Mouse (Mus musculus) midbrain, embryonic 12.5 days (tissue): ENCODE results near the gene Tm9sf3. TPM values are rescaled to one million over a fixed set of nuclear protein-coding genes. Genes with fewer than 3 reads are reported as not detected.
A peak's percentile ranks its signal among the peaks of the same experiment; 100 is the strongest.

ENCODE experiments used
- ATAC-seq: fragments of 200-750 bp; cut with Nextera tagmentation; 2 replicates; pipeline ENCODE4 v1.8.0; 2017; ENCODE audit warnings: low read depth, moderate TSS enrichment, moderate library complexity; ENCODE audit not compliant: low FRiP score
- H3K27ac ChIP-seq: fragments of 300-500 bp; sonication (generic); replicated peaks from 2 replicates; pipeline ENCODE4 v1.5.1; 2016; ENCODE audit warnings: mild to moderate bottlenecking
- H3K27me3 ChIP-seq: fragments of 300-500 bp; sonication (generic); 2 replicates; pipeline ENCODE4 v1.6.1; 2016; ENCODE audit warnings: mild to moderate bottlenecking
- H3K36me3 ChIP-seq: fragments of 300-500 bp; sonication (generic); 2 replicates; pipeline ENCODE4 v1.6.1; 2016
- H3K4me1 ChIP-seq: fragments of 300-500 bp; sonication (generic); 2 replicates; pipeline ENCODE4 v1.6.1; 2016
- H3K4me2 ChIP-seq: fragments of 300-500 bp; sonication (generic); replicated peaks from 2 replicates; pipeline ENCODE4 v1.6.1; 2016; ENCODE audit warnings: mild to moderate bottlenecking, moderate library complexity
- H3K4me3 ChIP-seq: fragments of 300-500 bp; sonication (generic); 2 replicates; pipeline ENCODE4 v1.5.1; 2016; ENCODE audit warnings: mild to moderate bottlenecking
- H3K9ac ChIP-seq: fragments of 300-500 bp; sonication (generic); replicated peaks from 2 replicates; pipeline ENCODE4 v1.6.1; 2016; ENCODE audit warnings: mild to moderate bottlenecking, moderate library complexity
- H3K9me3 ChIP-seq: fragments of 300-500 bp; sonication (generic); 2 replicates; pipeline ENCODE4 v1.6.1; 2016; ENCODE audit warnings: mild to moderate bottlenecking
- WGBS: fragments of 180-500 bp; shearing (Covaris S2); methylation state at CpG from one replicate; pipeline ENCODE4 v1.1.7; 2016; 5-methylcytosine and 5-hydroxymethylcytosine counted together
- polyA plus RNA-seq: library from polyadenylated mRNA; unstranded; fragments of >200 nt; fragmentation: Nextera tagmentation; extraction: Ambion mirVana; gene quantifications from 2 replicates; pipeline ENCODE4 v1.2.1, GENCODE M21; 2016

The Tm9sf3 gene
- polyA plus RNA-seq, 1 experiment from 2014 or later: 118 TPM

DNA sequence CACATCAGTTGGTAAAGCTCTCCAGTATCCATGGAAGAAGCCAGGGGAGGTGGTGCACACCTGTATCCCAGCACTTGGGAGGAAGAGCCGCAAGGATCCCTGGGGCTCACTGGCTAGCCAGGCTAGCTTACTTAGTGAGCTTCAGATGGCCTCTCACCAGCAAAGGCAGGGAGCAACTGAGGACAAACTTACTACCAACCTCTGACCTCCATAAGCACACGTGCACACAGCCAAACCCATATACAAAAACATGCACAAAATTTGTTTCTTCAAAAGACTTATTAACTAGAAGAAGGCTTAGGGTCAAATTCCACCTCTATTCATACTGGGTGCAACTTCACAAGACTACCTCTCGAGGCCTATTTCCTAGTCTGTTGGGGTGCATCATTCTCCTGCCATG lies 3.1 kb downstream of the Tm9sf3 start:
- H3K4me1 ChIP-seq: peaks cover 22% of the 10 kb centered on the region
- no peaks in the 10 kb centered on the region for H3K9me3 ChIP-seq
- no peak overlapping the region for H3K9ac ChIP-seq
- H3K4me3 ChIP-seq: no peak overlapping the region
- no peak overlapping the region for H3K4me2 ChIP-seq
- H3K36me3 ChIP-seq: no peaks in the 10 kb centered on the region
- ATAC-seq: no peak
- WGBS: 86% methylated on average over 3 of the region's 3 CpGs
- no peaks in the 10 kb centered on the region for H3K27me3 ChIP-seq
- H3K27ac ChIP-seq: no peak overlapping the region

DNA sequence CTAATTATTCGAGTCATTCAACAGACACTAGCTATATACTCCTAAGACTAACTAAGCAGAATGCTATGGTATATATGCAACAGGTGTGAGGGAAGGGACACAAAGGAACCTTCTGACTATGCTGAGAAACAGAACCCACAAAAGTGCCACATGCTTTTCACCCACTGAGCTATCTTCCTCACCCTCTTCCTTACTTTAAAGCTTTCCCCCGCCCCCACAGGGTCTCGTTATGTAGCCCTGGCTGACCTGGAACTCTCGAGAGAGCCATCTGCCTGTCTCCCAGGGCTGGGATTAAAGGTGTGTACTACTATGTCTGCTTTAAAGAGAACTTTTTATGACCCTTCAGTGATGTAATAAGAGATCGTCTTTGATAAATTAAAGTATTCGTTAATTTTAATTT lies 4.5 kb downstream of the Tm9sf3 start:
- 80% methylated on average over 6 of the region's 6 CpGs for WGBS
- Histone ChIP-seq H3K4me1 (peaks cover 16% of the 10 kb centered on the region), H3K27me3 (no peaks in the 10 kb centered on the region), H3K4me3 (no peak overlapping the region), H3K9ac (no peak overlapping the region), H3K27ac (no peak overlapping the region), H3K4me2 (no peak overlapping the region), H3K9me3 (no peaks in the 10 kb centered on the region), H3K36me3 (no peaks in the 10 kb centered on the region)
- no peak for ATAC-seq

- Histone ChIP-seq H3K27ac (no peak overlapping the region), H3K4me3 (no peak overlapping the region), H3K36me3 (no peaks in the 10 kb centered on the region), H3K9me3 (no peaks in the 10 kb centered on the region), H3K4me1 (peaks cover 16% of the 10 kb centered on the region), H3K9ac (no peak overlapping the region), H3K27me3 (no peaks in the 10 kb centered on the region), H3K4me2 (no peak overlapping the region)
- ATAC-seq: no peak
- 51% methylated on average over 2 of the region's 2 CpGs for WGBS
Observed at GRCm38 (mm10) chr19:41258707-41259106, 5.1 kb downstream of the Tm9sf3 start.

GRCm38 (mm10) chr19:41254584-41254983 lies 9.2 kb downstream of the Tm9sf3 start:
- no peaks in the 10 kb centered on the region; the same call in 1 of the 2 replicates for H3K4me1 ChIP-seq
- no peak overlapping the region for H3K4me3 ChIP-seq
- H3K27me3 ChIP-seq: no peaks in the 10 kb centered on the region
- H3K4me2 ChIP-seq: no peak overlapping the region
- no peaks in the 10 kb centered on the region for H3K36me3 ChIP-seq
- H3K27ac ChIP-seq: no peak overlapping the region
- no peak overlapping the region for H3K9ac ChIP-seq
- ATAC-seq: no peak
- WGBS: 90% methylated on average over 5 of the region's 5 CpGs
- no peaks in the 10 kb centered on the region for H3K9me3 ChIP-seq

- Histone ChIP-seq H3K36me3 (peaks cover 15% of the 10 kb centered on the region), H3K27ac (no peak overlapping the region), H3K4me1 (no peaks in the 10 kb centered on the region), H3K9ac (no peak overlapping the region), H3K4me3 (no peak overlapping the region), H3K4me2 (no peak overlapping the region), H3K27me3 (no peaks in the 10 kb centered on the region), H3K9me3 (no peaks in the 10 kb centered on the region)
- ATAC-seq: no peak
- WGBS: 84% methylated on average over 4 of the region's 4 CpGs
Observed at GRCm38 (mm10) chr19:41248968-41249367, 14.8 kb downstream of the Tm9sf3 start.

DNA sequence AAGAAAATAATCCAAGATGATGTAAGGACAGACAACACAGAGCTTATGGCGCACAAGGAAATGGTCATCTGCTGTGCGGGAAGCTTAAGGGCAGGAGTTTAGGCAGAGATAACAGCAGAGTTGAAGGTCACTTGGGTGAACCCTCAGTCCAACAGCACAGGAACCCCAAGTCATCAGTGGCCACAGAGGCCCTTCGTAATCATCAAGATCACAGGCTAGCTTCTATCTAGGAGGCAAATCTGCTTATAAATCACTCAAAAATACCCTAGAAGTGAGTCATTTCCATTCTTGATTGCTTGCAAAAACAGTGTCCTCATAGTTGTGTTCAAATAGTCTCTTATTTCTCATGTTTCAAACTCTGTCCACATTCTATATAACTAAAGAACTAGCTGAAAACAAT lies 15.5 kb downstream of the Tm9sf3 start:
- Histone ChIP-seq H3K36me3 (peaks cover 15% of the 10 kb centered on the region), H3K4me3 (no peak overlapping the region), H3K4me2 (no peak overlapping the region), H3K27ac (no peak overlapping the region), H3K4me1 (no peaks in the 10 kb centered on the region), H3K27me3 (no peaks in the 10 kb centered on the region), H3K9ac (no peak overlapping the region), H3K9me3 (no peaks in the 10 kb centered on the region)
- ATAC-seq: no peak
- WGBS: 96% methylated on average over 3 of the region's 3 CpGs

GRCm38 (mm10) chr19:41246271-41246670 lies 17.5 kb downstream of the Tm9sf3 start:
- H3K4me3 ChIP-seq: no peak overlapping the region
- H3K27me3 ChIP-seq: no peaks in the 10 kb centered on the region
- peaks cover 34% of the 10 kb centered on the region for H3K36me3 ChIP-seq
- 81% methylated on average over 4 of the region's 4 CpGs for WGBS
- H3K4me1 ChIP-seq: no peaks in the 10 kb centered on the region
- H3K27ac ChIP-seq: no peak overlapping the region
- no peaks in the 10 kb centered on the region for H3K9me3 ChIP-seq
- H3K9ac ChIP-seq: no peak overlapping the region
- no peak overlapping the region for H3K4me2 ChIP-seq
- no peak for ATAC-seq

- Histone ChIP-seq H3K4me1 (no peaks in the 10 kb centered on the region), H3K27me3 (no peaks in the 10 kb centered on the region), H3K4me2 (no peak overlapping the region), H3K4me3 (no peak overlapping the region), H3K9ac (no peak overlapping the region), H3K9me3 (no peaks in the 10 kb centered on the region), H3K27ac (no peak overlapping the region), H3K36me3 (peaks cover 46% of the 10 kb centered on the region)
- ATAC-seq: no peak
- WGBS: 60% methylated on average over 6 of the region's 6 CpGs
Observed at GRCm38 (mm10) chr19:41244581-41244980, 19.2 kb downstream of the Tm9sf3 start.

- ATAC-seq: no peak
Observed at GRCm38 (mm10) chr19:41241997-41242396, 21.8 kb downstream of the Tm9sf3 start.

DNA sequence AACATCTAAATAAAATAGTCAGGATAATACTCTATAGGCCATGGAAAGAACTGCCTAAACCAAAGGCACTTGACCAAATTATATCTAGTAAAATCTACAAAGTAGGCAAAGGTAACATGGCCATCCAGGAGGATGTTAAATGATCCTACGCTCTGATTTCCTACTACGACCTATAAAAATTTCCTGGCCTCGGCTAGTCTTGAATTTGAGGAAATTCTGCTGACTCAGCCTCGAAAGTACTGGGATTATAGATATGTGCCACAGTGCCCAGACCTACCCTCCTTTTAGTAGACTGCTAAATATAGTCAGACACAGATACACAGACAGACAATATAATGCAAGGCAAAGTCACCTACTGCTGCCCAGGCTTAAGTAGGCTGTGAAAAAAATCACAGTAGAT lies 30.1 kb downstream of the Tm9sf3 start:
- Histone ChIP-seq H3K4me2 (no peak overlapping the region), H3K9me3 (no peaks in the 10 kb centered on the region), H3K27ac (no peak overlapping the region), H3K9ac (no peak overlapping the region), H3K27me3 (no peaks in the 10 kb centered on the region), H3K4me3 (no peak overlapping the region), H3K4me1 (no peaks in the 10 kb centered on the region), H3K36me3 (peaks cover 52% of the 10 kb centered on the region)
- 90% methylated on average over 4 of the region's 4 CpGs for WGBS
- no peak for ATAC-seq

More at GRCm38 (mm10) chr19:41241997-41242396, 21.8 kb downstream of the Tm9sf3 start:
- Histone ChIP-seq H3K27me3 (no peaks in the 10 kb centered on the region), H3K4me2 (no peak overlapping the region), H3K36me3 (peaks cover 57% of the 10 kb centered on the region), H3K9ac (no peak overlapping the region), H3K4me3 (no peak overlapping the region), H3K27ac (no peak overlapping the region), H3K9me3 (no peaks in the 10 kb centered on the region), H3K4me1 (no peaks in the 10 kb centered on the region)
- 96% methylated on average over 5 of the region's 5 CpGs for WGBS

DNA sequence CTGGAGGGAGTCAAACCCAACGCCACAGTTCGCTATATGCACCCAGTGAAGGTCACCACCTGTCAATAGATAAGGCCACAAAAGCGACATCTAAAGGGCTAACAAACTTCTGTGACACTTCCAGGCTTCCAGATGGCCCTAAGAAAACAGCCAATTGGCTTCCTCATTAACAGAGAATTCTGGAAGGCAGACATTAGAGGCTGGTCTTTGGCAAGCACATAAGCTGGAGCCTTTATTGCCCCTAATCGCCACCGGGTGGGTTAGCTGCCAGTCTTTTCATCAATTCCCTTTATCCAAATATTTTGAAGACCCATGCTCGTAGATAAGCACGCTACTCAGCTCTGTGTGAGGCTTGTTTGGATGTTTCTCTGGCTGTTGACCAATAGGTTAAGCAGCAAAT lies 55.5 kb downstream of the Tm9sf3 start:
- Histone ChIP-seq H3K27me3 (peaks cover 65% of the 10 kb centered on the region), H3K9ac (no peak overlapping the region), H3K4me1 (peaks cover 22% of the 10 kb centered on the region), H3K4me3 (no peak overlapping the region), H3K36me3 (peaks cover 8% of the 10 kb centered on the region; the same call in 1 of the 2 replicates), H3K27ac (no peak overlapping the region), H3K9me3 (no peaks in the 10 kb centered on the region), H3K4me2 (no peak overlapping the region)
- WGBS: 70% methylated on average over 7 of the region's 7 CpGs
- ATAC-seq: no peak

DNA sequence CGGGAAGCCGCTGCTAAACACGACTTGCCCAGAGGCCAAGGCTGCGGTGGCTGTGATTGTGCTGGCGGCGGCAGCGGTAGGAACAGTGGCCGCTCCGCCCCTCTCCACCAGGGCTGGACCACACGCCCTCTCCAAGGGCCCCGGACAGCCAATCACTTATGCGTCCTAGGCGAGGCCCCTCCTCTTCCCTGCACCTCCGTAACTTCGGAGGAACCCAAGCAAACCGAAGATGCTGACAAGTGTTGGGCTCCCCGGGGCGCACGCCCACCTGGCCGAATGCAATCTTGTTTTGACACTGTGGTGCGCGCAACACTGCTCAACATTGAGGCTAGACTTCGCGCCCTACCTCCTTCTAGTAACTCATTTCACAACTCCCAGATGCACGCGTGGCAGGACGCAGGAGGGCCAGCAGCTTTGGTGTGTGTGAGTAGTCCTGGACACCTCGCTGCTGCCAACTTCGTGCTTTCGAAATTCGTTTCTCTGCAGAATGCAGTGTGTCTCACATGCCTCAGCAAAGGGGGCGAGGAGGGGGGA lies 56.9 kb downstream of the Tm9sf3 start, which contains the start of gene Tll2:
Tll2 (minus strand) TSS at position 25 of the 534 bp plus-strand sequence.
- 0 out of 2 replicates have a peak, but pooled peaks cover 3% of the 10 kb centered on the region for H3K36me3 ChIP-seq
- no peak within 1 kb of the TSS for H3K27ac ChIP-seq
- peak within 1 kb of the TSS; percentile 49 for H3K4me3 ChIP-seq
- H3K4me1 ChIP-seq: peaks cover 22% of the 10 kb centered on the region
- peaks cover 79% of the 10 kb centered on the region for H3K27me3 ChIP-seq
- WGBS: 2% methylated on average over 32 of the region's 32 CpGs
- H3K9me3 ChIP-seq: no peaks in the 10 kb centered on the region
- H3K4me2 ChIP-seq: peak within 1 kb of the TSS; percentile 97
- peak; percentile 91 for ATAC-seq
- H3K9ac ChIP-seq: peak within 1 kb of the TSS; percentile 51
